Mouse (Mus musculus) liver, adult 10 weeks (tissue): ENCODE results near the gene Csde1. TPM values are rescaled to one million over a fixed set of nuclear protein-coding genes. Genes with fewer than 3 reads are reported as not detected.

Source experiments
- polyA plus RNA-seq: library from polyadenylated mRNA; stranded (reverse); fragments of 350-450 nt; fragmentation: Illumina TruSeq; extraction: RNeasy Lipid Tissue Mini Kit (QIAGEN cat#74804); gene quantifications from one replicate; pipeline ENCODE4 v1.2.3, GENCODE M21; 2014; ENCODE audit warnings: low read depth, low replicate concordance

Gene Csde1
- 254 TPM for polyA plus RNA-seq

GRCm38 (mm10) chr3:103020249-103020942, at the start of gene Csde1:
Gene Csde1 (plus strand): TSS chr3:103020426.

GRCm38 (mm10) chr3:102995605-102996321, 24.5 kb upstream of the Csde1 start, which contains the start of gene Sike1:
Gene Sike1 (plus strand): TSS chr3:102995708.

GRCm38 (mm10) chr3:103058207-103059157, 38.3 kb downstream of the Csde1 start, which contains the start of gene Nras:
Gene Nras (plus strand): TSS chr3:103058285.

GRCm38 (mm10) chr3:103073771-103074170, 53.5 kb downstream of the Csde1 start, which contains the start of gene Ampd1:
Gene Ampd1 (plus strand): TSS chr3:103074014.

GRCm38 (mm10) chr3:103102454-103103390, 82.5 kb downstream of the Csde1 start, which contains the start of gene Dennd2c:
Gene Dennd2c (plus strand): TSS chr3:103102604.

Other genes starting within 250 kb of the Csde1 start
- not detected for gene Tshb, start 237.7 kb upstream of the Csde1 start, polyA plus RNA-seq
- 0.32 TPM for gene Sycp1, start 84.3 kb upstream of the Csde1 start, polyA plus RNA-seq
- 6.9 TPM for gene Nr1h5, start 56.3 kb upstream of the Csde1 start, polyA plus RNA-seq
- 11.2 TPM for gene Sike1, start 24.7 kb upstream of the Csde1 start, polyA plus RNA-seq
- gene Nras, start 37.9 kb downstream of the Csde1 start, polyA plus RNA-seq: 19.1 TPM
- gene Ampd1, start 53.6 kb downstream of the Csde1 start, polyA plus RNA-seq: not detected
- gene Dennd2c, start 82.2 kb downstream of the Csde1 start, polyA plus RNA-seq: 0.93 TPM
- 53.1 TPM for gene Bcas2, start 151.2 kb downstream of the Csde1 start, polyA plus RNA-seq